Mouse (Mus musculus) lung, embryonic 15.5 days (tissue): ENCODE results near the gene Papolg. TPM values are rescaled to one million over a fixed set of nuclear protein-coding genes. Genes with fewer than 3 reads are reported as not detected.

Experiments
- ATAC-seq: fragments of 200-750 bp; cut with Nextera tagmentation; 2 replicates; pipeline ENCODE4 v1.8.0; 2017; ENCODE audit warnings: moderate number of reproducible peaks, borderline replicate concordance; ENCODE audit not compliant: low FRiP score, low TSS enrichment; ENCODE audit errors: extremely low read depth
- H3K27ac ChIP-seq: fragments of 300-500 bp; sonication (generic); 2 replicates; pipeline ENCODE4 v1.5.1; 2015; ENCODE audit warnings: moderate library complexity, mild to moderate bottlenecking, inconsistent platforms
- H3K27me3 ChIP-seq: fragments of 300-500 bp; sonication (generic); 2 replicates; pipeline ENCODE4 v1.6.1; 2015; ENCODE audit warnings: inconsistent platforms
- H3K36me3 ChIP-seq: fragments of 300-500 bp; sonication (generic); 2 replicates; pipeline ENCODE4 v1.6.1; 2015; ENCODE audit warnings: inconsistent platforms
- H3K4me1 ChIP-seq: fragments of 300-500 bp; sonication (generic); 2 replicates; pipeline ENCODE4 v1.6.1; 2015; ENCODE audit warnings: inconsistent platforms
- H3K4me2 ChIP-seq: fragments of 300-500 bp; sonication (generic); 2 replicates; pipeline ENCODE4 v1.6.1; 2015; ENCODE audit warnings: inconsistent platforms, mild to moderate bottlenecking, moderate library complexity
- H3K4me3 ChIP-seq: fragments of 300-500 bp; sonication (generic); 2 replicates; pipeline ENCODE4 v1.5.1; 2015; ENCODE audit warnings: mild to moderate bottlenecking, inconsistent platforms
- H3K9ac ChIP-seq: fragments of 300-500 bp; sonication (generic); 2 replicates; pipeline ENCODE4 v1.6.1; 2015; ENCODE audit warnings: inconsistent platforms
- H3K9me3 ChIP-seq: fragments of 300-500 bp; sonication (generic); 2 replicates; pipeline ENCODE4 v1.6.1; 2016; ENCODE audit warnings: inconsistent platforms
- WGBS: fragments of 180-500 bp; shearing (Covaris S2); methylation state at CpG from one replicate; pipeline ENCODE4 v1.1.7; 2015; 5-methylcytosine and 5-hydroxymethylcytosine counted together
- polyA plus RNA-seq: library from polyadenylated mRNA; unstranded; fragments of >200 nt; fragmentation: Nextera tagmentation; extraction: Ambion mirVana; gene quantifications from 2 replicates; pipeline ENCODE4 v1.2.1, GENCODE M21; 2015

Gene Papolg
- polyA plus RNA-seq, 1 experiment from 2014 or later = 14.1 TPM

DNA sequence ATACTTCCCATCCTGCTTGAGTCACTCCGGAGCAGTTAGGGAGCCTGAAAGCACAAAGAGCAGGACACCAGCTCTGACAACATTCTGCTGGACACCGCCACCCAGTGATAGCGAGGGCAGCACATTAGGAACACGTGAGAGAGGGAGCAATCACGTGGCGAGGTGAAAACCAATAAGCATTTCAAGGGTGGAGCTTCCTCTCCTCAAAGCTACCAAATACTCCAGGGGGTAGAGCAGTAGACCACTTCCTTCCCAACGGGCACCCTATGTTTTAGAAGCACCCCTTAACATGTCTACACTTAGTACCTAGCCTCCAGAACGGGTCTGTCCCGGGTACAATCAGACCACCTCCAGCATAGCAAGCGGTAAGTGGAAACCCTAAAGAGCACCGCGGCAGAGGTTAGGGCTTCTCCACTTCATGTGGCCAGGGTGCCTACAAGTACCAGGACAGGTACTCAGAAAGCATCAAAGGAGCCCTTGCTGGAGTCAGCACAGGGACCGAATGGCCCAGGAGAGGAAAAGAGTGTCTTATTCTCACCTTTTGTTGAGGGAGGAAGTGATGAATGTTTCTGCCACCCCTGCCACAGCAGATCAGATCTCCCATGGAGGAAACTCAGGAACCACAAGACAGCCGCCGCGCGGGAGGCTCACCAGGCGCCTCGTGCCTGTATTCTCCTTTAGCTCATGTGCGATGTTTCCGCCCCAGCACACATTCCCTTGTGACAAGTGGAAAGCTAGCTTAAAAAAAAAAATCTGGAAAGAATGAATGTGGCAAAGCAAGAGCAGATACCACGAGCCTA lies 48.8 kb downstream of the Papolg start:
- H3K9me3 ChIP-seq = no peaks in the 10 kb centered on the region
- H3K27me3 ChIP-seq = no peaks in the 10 kb centered on the region
- WGBS = 59% methylated on average over 22 of the region's 22 CpGs
- H3K4me3 ChIP-seq = no peak overlapping the region
- no peak overlapping the region for H3K27ac ChIP-seq
- H3K9ac ChIP-seq = no peak overlapping the region
- H3K36me3 ChIP-seq = no peaks in the 10 kb centered on the region
- ATAC-seq = no peak
- H3K4me2 ChIP-seq = no peak overlapping the region
- no peaks in the 10 kb centered on the region for H3K4me1 ChIP-seq

DNA sequence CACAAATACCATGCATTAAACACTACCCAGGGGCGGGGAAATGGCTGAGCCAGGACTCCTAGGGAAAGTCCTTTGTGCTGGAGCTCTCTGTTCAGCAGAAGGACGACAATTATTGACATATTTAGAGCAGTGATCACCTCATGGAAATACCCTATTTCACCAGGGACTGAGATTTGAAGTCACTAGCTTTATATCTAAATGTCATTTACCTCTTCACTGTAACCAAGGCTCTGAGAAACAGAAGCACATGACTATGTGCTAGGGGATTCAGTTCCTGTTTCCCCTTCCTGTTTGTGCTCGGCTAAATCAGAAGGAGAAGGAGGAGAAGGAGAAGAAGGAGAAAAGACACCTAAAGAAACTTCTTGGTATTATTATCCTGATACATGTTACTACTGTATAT lies 71.8 kb downstream of the Papolg start:
- no peak overlapping the region for H3K9ac ChIP-seq
- H3K4me1 ChIP-seq = no peaks in the 10 kb centered on the region
- no peak for ATAC-seq
- H3K27ac ChIP-seq = no peak overlapping the region
- H3K27me3 ChIP-seq = no peaks in the 10 kb centered on the region
- H3K4me2 ChIP-seq = no peak overlapping the region
- 71% methylated on average over 3 of the region's 3 CpGs for WGBS
- H3K36me3 ChIP-seq = no peaks in the 10 kb centered on the region
- no peak overlapping the region for H3K4me3 ChIP-seq
- no peaks in the 10 kb centered on the region for H3K9me3 ChIP-seq

DNA sequence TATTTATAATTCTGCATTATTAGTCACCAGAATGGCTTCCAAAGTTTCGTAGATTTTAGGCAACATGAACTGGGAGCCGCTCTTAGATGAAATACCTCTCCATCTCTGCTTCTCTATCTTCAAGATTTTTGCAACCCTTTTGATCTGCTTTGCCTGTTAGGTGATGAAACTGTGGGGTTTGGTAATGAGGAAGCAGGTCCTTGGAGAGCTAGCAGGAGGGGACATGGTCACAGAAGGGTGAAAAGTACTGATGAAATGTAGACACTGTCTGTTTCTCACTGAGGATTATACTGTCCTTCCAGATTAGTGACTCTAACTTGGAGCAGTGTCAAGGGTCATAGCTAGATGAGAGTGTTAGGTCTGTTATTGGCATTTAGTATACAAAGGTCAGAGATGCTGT lies 73.4 kb downstream of the Papolg start:
- Histone ChIP-seq H3K4me1 (no peaks in the 10 kb centered on the region), H3K27ac (no peak overlapping the region), H3K9me3 (no peaks in the 10 kb centered on the region), H3K36me3 (no peaks in the 10 kb centered on the region), H3K4me2 (no peak overlapping the region), H3K4me3 (no peak overlapping the region), H3K9ac (no peak overlapping the region), H3K27me3 (no peaks in the 10 kb centered on the region)
- 93% methylated on average over 2 of the region's 2 CpGs for WGBS
- no peak for ATAC-seq

DNA sequence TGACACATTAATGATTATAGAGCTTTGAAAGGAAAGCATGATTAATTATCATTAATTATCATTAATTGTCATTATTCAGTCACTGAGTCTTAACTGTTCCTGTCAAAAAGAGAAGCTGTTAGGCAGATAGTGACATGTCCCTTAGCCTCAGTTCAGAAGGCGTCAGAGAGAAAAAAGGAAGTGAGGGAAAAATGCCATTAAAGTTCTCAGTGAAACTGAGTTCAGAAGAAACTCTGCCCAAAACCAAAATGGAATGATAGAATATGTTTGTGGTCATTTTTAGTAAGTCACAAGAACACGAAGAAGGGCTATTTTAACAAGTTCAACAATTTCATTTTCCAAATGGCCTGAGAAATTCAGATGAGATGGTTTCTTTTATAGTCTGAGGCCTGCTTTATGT lies 74.1 kb downstream of the Papolg start:
- no peak overlapping the region for H3K4me3 ChIP-seq
- H3K27me3 ChIP-seq = no peaks in the 10 kb centered on the region
- ATAC-seq = no peak
- no peaks in the 10 kb centered on the region for H3K4me1 ChIP-seq
- no peak overlapping the region for H3K27ac ChIP-seq
- H3K9ac ChIP-seq = no peak overlapping the region
- H3K36me3 ChIP-seq = no peaks in the 10 kb centered on the region
- no peaks in the 10 kb centered on the region for H3K9me3 ChIP-seq
- H3K4me2 ChIP-seq = no peak overlapping the region
- 38% methylated on average over 2 of the region's 2 CpGs for WGBS

DNA sequence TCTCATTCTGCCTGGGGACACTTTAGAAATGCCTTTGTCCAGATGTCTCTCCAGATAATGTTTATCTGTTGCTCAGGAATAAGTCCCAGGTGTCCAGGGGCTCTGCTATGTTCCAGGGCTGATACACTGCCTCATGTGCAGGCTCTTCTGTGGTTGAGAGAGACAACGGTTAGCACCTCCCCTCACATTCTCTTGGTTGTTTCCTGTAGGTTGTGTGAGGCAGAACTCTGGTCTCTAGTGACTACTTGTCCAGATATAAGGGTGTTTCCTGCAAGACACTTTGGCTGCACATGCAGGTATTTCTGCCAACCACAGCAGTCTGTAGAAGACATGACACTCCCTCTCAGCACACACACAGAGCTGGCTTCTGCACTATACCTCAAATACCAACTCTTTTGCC lies 76.3 kb downstream of the Papolg start:
- Histone ChIP-seq H3K9ac (no peak overlapping the region), H3K4me3 (no peak overlapping the region), H3K27me3 (no peaks in the 10 kb centered on the region), H3K4me2 (no peak overlapping the region), H3K27ac (no peak overlapping the region), H3K4me1 (no peaks in the 10 kb centered on the region), H3K9me3 (no peaks in the 10 kb centered on the region), H3K36me3 (no peaks in the 10 kb centered on the region)
- no peak for ATAC-seq
- WGBS = 69% methylated on average over 1 of the region's 1 CpGs

Other genes with a start within 250 kb of the Papolg start
- gene Pus10, start 229.6 kb downstream of the Papolg start, polyA plus RNA-seq = 19.1 and 20.6 TPM in 2 replicates
- 26.7 and 33.3 TPM in 2 replicates for gene Pex13, start 229.3 kb downstream of the Papolg start, polyA plus RNA-seq
- 0.68 and 0.96 TPM in 2 replicates for gene Rel, start 124.3 kb downstream of the Papolg start, polyA plus RNA-seq
- not detected in 2 replicates for gene A830031A19Rik, start 179.8 kb upstream of the Papolg start, polyA plus RNA-seq
- gene Bcl11a, start 182.8 kb upstream of the Papolg start, polyA plus RNA-seq = 15.4 and 15.8 TPM in 2 replicates